Mouse (Mus musculus) lung, adult 2 months (tissue): Measurements from ENCODE around the gene Neu1.

Source experiments
- CTCF ChIP-seq: fragments of 200-500 bp; IDR thresholded peaks from 2 replicates; pipeline ENCODE4 v1.5.1; 2011; ENCODE audit warnings: mild to moderate bottlenecking, low read length, control low read depth; ENCODE audit not compliant: insufficient read depth
- POLR2A ChIP-seq: fragments of 200-500 bp; IDR thresholded peaks from 2 replicates; pipeline ENCODE4 v1.6.1; 2011; ENCODE audit warnings: low read depth, mild to moderate bottlenecking, control low read depth, low read length, borderline replicate concordance; ENCODE audit errors: extremely low read depth

DNA sequence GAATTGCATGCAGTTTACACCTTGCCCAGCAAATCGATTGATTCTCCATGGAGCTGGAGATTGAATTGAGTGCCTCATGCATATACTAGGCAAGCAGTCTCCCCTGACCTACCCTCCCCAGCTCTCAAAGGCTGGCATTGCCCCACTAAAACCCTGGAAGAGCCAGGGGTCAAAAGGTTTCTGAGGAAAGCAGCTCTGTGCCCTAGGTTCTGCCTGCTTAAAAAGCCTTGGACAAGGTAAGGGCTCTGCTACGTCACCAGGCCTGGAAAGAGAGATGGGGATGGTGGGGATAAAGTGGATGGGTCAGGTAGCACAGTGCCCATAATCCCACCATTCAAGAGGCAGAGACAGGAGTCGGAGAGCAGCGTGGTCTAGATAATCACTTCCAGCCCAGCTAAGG lies 23.8 kb downstream of the Neu1 start:
- TF ChIP-seq CTCF (no peak), POLR2A (no peak)
